Mouse (Mus musculus): ENCODE measurements around the gene Stoml1.
A peak's percentile ranks its signal among the peaks of the same experiment; 100 is the strongest.

DNA sequence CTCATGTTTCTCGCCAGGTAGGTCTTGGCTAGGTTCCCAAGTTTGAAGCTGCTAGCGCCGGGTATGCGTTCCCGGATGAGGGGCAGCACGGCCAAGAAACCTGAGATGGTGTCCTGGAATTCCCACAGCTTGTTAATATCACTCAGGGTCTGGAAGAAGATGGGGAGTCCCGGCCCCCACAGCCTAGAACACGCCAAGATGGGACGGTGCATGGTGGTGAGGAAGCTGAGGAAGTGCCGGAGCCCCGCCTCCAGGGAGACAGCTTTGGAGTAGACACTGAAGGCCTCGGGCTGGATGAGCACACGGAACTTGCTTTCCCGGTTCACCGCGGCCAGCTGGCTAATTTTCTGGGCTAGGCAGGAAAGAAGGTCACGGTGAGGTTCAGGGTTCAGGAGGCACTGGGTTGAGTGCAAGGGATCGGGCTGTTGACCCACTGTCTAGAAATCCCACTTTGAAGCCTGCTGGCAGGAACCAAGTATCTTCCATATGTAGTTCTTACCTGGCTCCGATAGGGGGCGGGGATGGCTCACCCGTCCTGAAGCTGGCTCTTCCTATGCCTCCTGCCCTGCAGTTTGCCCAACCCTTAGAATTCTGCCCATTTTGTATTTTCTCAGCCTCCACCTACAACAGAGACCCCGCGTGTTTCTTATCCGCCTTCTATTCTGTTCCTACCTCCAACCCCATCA, 32.6 kb upstream of the Stoml1 start:
- TF ChIP-seq CTCF (IDR thresholded peaks at IDR 0.05; ENCODE audit: low read depth) (peak; percentile 86), EP300 (IDR thresholded peaks at IDR 0.05; ENCODE audit: low read depth) (no peak)

Measured in liver, embryonic 14.5 days (tissue).